Mouse (Mus musculus) lung, postnatal 0 days (tissue): Measurements from ENCODE around the gene Hip1. TPM values are rescaled to one million over a fixed set of nuclear protein-coding genes. Genes with fewer than 3 reads are reported as not detected.
A peak's percentile ranks its signal among the peaks of the same experiment; 100 is the strongest.

Source experiments
- ATAC-seq: fragments of 200-750 bp; cut with Nextera tagmentation; 2 replicates; pipeline ENCODE4 v1.8.0; 2017; ENCODE audit warnings: moderate library complexity
- DNase-seq: peaks from one replicate; pipeline ENCODE4 v3.0.0-alpha.2; 2016; ENCODE audit warnings: low spot score
- H3K27ac ChIP-seq: fragments of 300-500 bp; sonication (generic); 2 replicates; pipeline ENCODE4 v1.5.1; 2014; ENCODE audit warnings: antibody characterized with exemption, mild to moderate bottlenecking, low read length, mixed read lengths
- H3K27me3 ChIP-seq: fragments of 300-500 bp; sonication (generic); replicated peaks from 2 replicates; pipeline ENCODE4 v1.6.1; 2014; ENCODE audit warnings: low read length, mixed read lengths; ENCODE audit not compliant: insufficient read depth
- H3K36me3 ChIP-seq: fragments of 300-500 bp; sonication (generic); 2 replicates; pipeline ENCODE4 v1.6.1; 2014; ENCODE audit warnings: low read length, mixed read lengths; ENCODE audit not compliant: insufficient read depth
- H3K4me1 ChIP-seq: fragments of 300-500 bp; sonication (generic); 2 replicates; pipeline ENCODE4 v1.6.1; 2014; ENCODE audit warnings: antibody characterized with exemption, low read depth, low read length, mixed read lengths; ENCODE audit not compliant: insufficient read depth
- H3K4me2 ChIP-seq: fragments of 300-500 bp; sonication (generic); replicated peaks from 2 replicates; pipeline ENCODE4 v1.6.1; 2014; ENCODE audit warnings: low read depth, mild to moderate bottlenecking, low read length, moderate library complexity, mixed read lengths
- H3K4me3 ChIP-seq: fragments of 300-500 bp; sonication (generic); 2 replicates; pipeline ENCODE4 v1.5.1; 2014; ENCODE audit warnings: low read depth, low read length
- H3K9ac ChIP-seq: fragments of 300-500 bp; sonication (generic); replicated peaks from 2 replicates; pipeline ENCODE4 v1.6.1; 2014; ENCODE audit warnings: low read depth, mild to moderate bottlenecking
- H3K9me3 ChIP-seq: fragments of 300-500 bp; sonication (generic); 2 replicates; pipeline ENCODE4 v1.6.1; 2016; ENCODE audit warnings: low read length, mixed read lengths
- CTCF ChIP-seq: IDR thresholded peaks from 2 replicates; pipeline ENCODE4 v1.5.1; 2016; ENCODE audit warnings: antibody characterized with exemption, mild to moderate bottlenecking
- EP300 ChIP-seq: IDR thresholded peaks from 2 replicates; pipeline ENCODE4 v1.6.1; 2016; ENCODE audit warnings: antibody characterized with exemption, mild to moderate bottlenecking, control low read depth
- WGBS: fragments of 180-500 bp; shearing (Covaris S2); extraction: QIAGEN DNeasy Blood & Tissue Kit; methylation state at CpG from one replicate; pipeline ENCODE4 v1.1.7; 2014; 5-methylcytosine and 5-hydroxymethylcytosine counted together
- polyA plus RNA-seq: library from polyadenylated mRNA; unstranded; fragments of >200 nt; fragmentation: Nextera tagmentation; extraction: Ambion mirVana; gene quantifications from 2 replicates; pipeline ENCODE4 v1.2.1, GENCODE M21; 2015

Gene Hip1
- polyA plus RNA-seq: 17.7 and 20.8 TPM in 2 replicates

DNA sequence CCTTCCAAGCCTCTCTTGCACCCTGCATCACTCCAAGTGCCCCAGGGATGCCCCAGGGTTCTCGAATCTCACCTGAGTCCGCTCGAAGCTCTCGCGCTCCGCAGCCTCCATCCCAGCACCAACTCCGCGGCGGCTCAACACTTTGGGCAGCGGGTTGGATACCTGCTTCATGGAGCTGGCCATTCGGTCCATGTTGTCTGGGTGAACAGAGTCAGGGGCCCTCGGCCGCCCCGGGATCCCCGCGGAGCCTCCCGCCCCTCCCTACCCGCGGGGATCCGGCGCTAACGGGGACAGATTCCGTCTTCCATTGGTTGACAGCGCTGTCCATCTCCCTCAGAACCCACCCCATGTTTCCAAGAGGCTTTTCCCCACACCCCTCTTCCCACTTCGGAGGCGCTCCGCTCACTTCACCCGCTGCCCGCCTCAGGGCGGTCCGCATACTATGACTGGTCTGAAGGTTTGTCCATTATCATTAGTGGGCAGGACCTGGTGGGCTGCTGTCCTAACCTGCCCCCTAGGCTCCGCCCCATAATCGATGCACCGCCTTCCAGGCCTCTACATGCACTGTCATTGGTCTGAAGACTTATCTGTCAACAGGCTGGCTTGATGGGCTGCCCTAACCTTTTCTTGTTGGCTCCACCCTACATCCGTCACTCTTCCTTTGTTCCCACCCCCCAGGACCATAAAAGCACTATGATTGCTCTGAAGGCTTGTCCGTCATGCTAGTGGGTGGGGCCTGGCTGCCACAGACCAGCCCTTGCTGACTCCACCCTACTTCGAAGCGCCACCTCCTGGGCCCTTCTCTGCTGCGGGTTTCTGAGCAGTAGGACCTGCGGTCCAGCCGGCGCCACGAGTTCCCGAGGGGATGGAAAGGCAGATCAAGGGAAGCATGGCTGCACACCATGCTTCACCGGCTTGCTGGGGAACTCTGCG, at the start of gene Hip1:
TSS of gene Hip1 (minus strand) at position 256 of the 933 bp plus-strand sequence.
- Histone ChIP-seq H3K4me2 (peak within 1 kb of the TSS; percentile 74), H3K9ac (peak within 1 kb of the TSS; percentile 35), H3K4me1 (no peaks in the 10 kb centered on the region), H3K27ac (peak within 1 kb of the TSS; percentile 28), H3K27me3 (no peaks in the 10 kb centered on the region), H3K36me3 (no peaks in the 10 kb centered on the region), H3K9me3 (no peaks in the 10 kb centered on the region), H3K4me3 (peak within 1 kb of the TSS; percentile 68)
- TF ChIP-seq EP300 (no peak), CTCF (peak; percentile 76)
- DNase-seq (peak; percentile 99), ATAC-seq (peak; percentile 98)
- WGBS: 1% methylated on average over 46 of the region's 46 CpGs

DNA sequence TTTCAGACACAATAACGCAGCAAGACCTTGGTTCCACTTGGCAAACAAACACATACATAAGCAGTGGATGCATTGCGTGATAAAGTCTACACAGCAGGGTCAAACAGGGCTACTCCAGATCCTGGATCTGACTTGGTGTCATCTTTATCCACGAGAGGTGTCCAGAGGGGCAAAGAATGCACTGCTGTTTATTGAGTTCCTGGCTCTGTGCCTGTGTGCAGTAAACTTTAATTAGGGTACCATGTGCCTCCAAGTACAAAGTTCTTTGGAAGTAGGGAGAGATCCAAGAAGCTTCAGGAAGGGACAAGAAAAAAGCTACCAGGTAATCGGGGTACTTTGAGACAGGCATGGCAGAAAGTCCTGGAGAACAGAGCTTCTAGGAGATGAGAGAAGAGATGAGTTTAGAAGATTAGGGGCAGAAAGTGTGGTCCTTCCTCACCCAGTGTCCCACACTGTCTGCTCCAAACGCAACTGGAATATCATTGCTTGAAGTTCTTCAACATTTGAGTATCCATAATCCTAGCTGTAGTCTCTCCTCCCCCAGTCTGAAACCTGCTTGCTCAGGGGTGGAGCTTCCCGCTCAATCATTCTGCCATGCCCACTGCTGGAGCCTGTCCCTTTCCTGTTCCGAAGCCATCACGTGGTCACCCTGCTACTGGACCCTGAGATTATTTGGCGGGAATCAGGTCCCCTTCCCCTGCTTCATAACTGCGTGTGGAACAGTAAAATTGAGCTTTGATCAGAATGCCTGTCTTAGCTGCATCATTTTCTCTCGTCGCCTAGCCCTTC, 45.3 kb upstream of the Hip1 start:
- WGBS: 74% methylated on average over 12 of the region's 12 CpGs

DNA sequence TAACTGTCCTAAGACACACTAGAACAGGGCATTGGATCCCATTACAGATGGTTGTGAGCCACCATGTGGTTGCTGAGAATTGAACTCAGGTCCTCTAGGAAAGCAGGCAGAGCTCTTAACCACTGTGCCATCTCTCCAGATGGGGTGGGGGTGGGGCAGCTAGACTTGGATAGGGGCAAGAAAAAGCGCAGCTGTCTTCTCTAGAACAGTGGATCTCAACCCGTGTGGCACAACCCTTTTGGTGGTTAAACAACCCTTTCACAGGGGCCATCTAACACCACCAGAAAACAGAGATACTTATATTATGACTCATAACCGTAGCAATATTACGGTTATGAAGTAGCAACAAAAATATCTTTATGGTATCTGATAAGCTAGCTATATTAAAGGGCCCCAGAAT, 42.8 kb upstream of the Hip1 start:
- Histone ChIP-seq H3K27me3 (no peaks in the 10 kb centered on the region), H3K4me1 (no peaks in the 10 kb centered on the region), H3K27ac (no peak overlapping the region), H3K9me3 (no peaks in the 10 kb centered on the region), H3K4me3 (no peak overlapping the region), H3K9ac (no peak overlapping the region), H3K4me2 (no peak overlapping the region), H3K36me3 (no peaks in the 10 kb centered on the region)
- TF ChIP-seq CTCF (no peak), EP300 (no peak)
- WGBS: 80% methylated on average over 4 of the region's 4 CpGs
- ATAC-seq: no peak
- no peak for DNase-seq

More for the DNA sequence above, 45.3 kb upstream of the Hip1 start:
- Histone ChIP-seq H3K9ac (no peak overlapping the region), H3K4me2 (no peak overlapping the region), H3K9me3 (no peaks in the 10 kb centered on the region), H3K4me3 (no peak overlapping the region), H3K4me1 (no peaks in the 10 kb centered on the region), H3K27ac (no peak overlapping the region), H3K36me3 (no peaks in the 10 kb centered on the region), H3K27me3 (no peaks in the 10 kb centered on the region)
- TF ChIP-seq EP300: no peak
- TF ChIP-seq CTCF: no peak
- DNase-seq: no peak
- ATAC-seq: no peak

DNA sequence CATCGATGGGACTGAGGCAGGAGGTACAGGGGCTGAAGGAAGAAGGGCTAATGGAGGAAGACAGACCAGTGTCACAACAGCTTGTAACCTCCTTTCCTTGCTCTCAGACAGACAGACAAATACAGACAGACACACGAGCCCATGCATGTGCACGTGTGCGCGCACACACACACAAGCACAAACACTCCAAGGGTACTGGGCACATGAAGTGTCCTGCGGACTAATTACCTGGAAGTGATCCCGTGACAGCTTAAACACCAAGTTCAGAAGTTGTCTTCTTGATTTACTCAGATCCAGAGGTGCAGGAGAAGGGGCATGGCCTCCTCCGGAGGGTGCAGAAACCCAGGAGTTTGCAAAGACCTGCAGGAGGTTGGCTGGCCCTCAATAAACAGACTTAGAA, 40.8 kb upstream of the Hip1 start:
- TF ChIP-seq CTCF: no peak
- TF ChIP-seq EP300: no peak
- Histone ChIP-seq H3K9me3 (no peaks in the 10 kb centered on the region), H3K9ac (no peak overlapping the region), H3K27me3 (no peaks in the 10 kb centered on the region), H3K4me2 (no peak overlapping the region), H3K36me3 (no peaks in the 10 kb centered on the region), H3K27ac (no peak overlapping the region), H3K4me1 (no peaks in the 10 kb centered on the region), H3K4me3 (no peak overlapping the region)
- ATAC-seq (no peak), DNase-seq (no peak)
- 81% methylated on average over 8 of the region's 8 CpGs for WGBS

DNA sequence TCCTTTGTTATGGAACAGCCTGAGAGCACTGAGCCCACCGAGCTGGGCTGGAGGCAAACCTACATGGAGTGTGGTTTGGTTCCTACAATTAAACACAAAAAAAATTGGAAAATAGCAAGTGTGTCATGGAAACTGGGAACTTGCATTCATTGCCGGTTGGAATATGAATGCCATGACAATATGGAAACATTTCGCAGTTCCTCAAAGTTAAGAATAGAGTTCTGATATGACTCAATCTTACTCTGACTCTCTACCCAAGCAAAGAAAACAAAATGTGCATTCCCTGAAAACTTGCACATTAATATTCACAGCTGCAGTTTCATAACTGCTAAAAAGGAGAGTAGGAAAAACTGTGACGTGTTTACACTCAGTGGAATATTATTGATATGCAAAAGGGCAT, 37.4 kb upstream of the Hip1 start:
- WGBS: 74% methylated on average over 4 of the region's 4 CpGs
- Histone ChIP-seq H3K4me1 (no peaks in the 10 kb centered on the region), H3K36me3 (no peaks in the 10 kb centered on the region), H3K9me3 (no peaks in the 10 kb centered on the region), H3K4me2 (no peak overlapping the region), H3K27ac (no peak overlapping the region), H3K27me3 (no peaks in the 10 kb centered on the region), H3K4me3 (no peak overlapping the region), H3K9ac (no peak overlapping the region)
- DNase-seq (peak; percentile 9), ATAC-seq (no peak)
- TF ChIP-seq CTCF: no peak
- TF ChIP-seq EP300: no peak

DNA sequence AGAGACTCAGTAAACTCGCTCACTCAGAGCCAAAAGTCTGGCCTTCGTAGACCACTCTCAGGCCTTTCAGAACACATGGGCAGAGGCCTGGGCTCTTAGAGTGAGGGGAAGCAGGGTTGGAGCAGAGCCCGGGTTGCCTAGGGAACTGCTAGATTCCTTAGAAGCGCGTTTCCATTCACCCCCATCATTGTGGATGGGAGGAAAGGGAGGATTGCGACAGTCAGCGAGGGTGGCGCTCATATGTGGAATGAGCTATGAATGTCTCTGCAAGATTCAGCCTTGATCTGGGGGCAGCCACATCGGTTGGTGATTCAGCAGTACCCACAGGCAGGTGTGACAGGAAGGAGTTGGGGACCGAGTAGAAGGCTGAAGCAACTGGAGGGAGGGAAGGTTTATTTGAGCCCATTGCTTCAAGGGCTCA, 34.4 kb upstream of the Hip1 start:
- no peaks in the 10 kb centered on the region for H3K36me3 ChIP-seq
- no peaks in the 10 kb centered on the region for H3K4me1 ChIP-seq
- DNase-seq (no peak), ATAC-seq (no peak)
- H3K27ac ChIP-seq: no peak overlapping the region
- no peak overlapping the region for H3K9ac ChIP-seq
- H3K4me3 ChIP-seq: no peak overlapping the region
- TF ChIP-seq EP300 (no peak), CTCF (no peak)
- 72% methylated on average over 10 of the region's 10 CpGs for WGBS
- no peaks in the 10 kb centered on the region for H3K9me3 ChIP-seq
- H3K27me3 ChIP-seq: no peaks in the 10 kb centered on the region
- no peak overlapping the region for H3K4me2 ChIP-seq
